Mouse (Mus musculus) olfactory bulb, adult 2 months (tissue): Measurements from ENCODE around the gene Tmem184b.

ENCODE experiments used
- CTCF ChIP-seq: fragments of 200-500 bp; IDR thresholded peaks from 2 replicates; pipeline ENCODE4 v1.5.1; 2012; ENCODE audit warnings: low read depth, mild to moderate bottlenecking, low read length, moderate library complexity; ENCODE audit not compliant: insufficient read depth
- POLR2A ChIP-seq: fragments of 200-500 bp; IDR thresholded peaks from 2 replicates; pipeline ENCODE4 v1.6.1; 2012; ENCODE audit warnings: mild to moderate bottlenecking, low read depth, low read length, moderate library complexity; ENCODE audit not compliant: insufficient read depth

- no peak for TF ChIP-seq CTCF
- no peak for TF ChIP-seq POLR2A
Observed at GRCm38 (mm10) chr15:79424602-79425001, 21.2 kb upstream of the Tmem184b start.
